Mouse (Mus musculus) kidney, embryonic 14.5 days (tissue): ENCODE data around the gene Osbpl6. TPM values are rescaled to one million over a fixed set of nuclear protein-coding genes. Genes with fewer than 3 reads are reported as not detected.

Experiments used
- ATAC-seq: fragments of 200-750 bp; cut with Nextera tagmentation; 2 replicates; pipeline ENCODE4 v1.8.0; 2017; ENCODE audit warnings: moderate number of reproducible peaks, mild to moderate bottlenecking, moderate TSS enrichment, moderate library complexity; ENCODE audit not compliant: low FRiP score, low TSS enrichment
- H3K27ac ChIP-seq: fragments of 300-500 bp; sonication (generic); 2 replicates; pipeline ENCODE4 v1.5.1; 2014; ENCODE audit warnings: low read depth, mild to moderate bottlenecking, low read length, moderate library complexity, mixed read lengths
- H3K27me3 ChIP-seq: fragments of 300-500 bp; sonication (generic); 2 replicates; pipeline ENCODE4 v1.6.1; 2014; ENCODE audit warnings: mild to moderate bottlenecking, low read length; ENCODE audit not compliant: control insufficient read depth, insufficient read depth
- H3K36me3 ChIP-seq: fragments of 300-500 bp; sonication (generic); 2 replicates; pipeline ENCODE4 v1.6.1; 2014; ENCODE audit warnings: low read length, mixed read lengths; ENCODE audit not compliant: control insufficient read depth, insufficient read depth
- H3K4me1 ChIP-seq: fragments of 300-500 bp; sonication (generic); 2 replicates; pipeline ENCODE4 v1.6.1; 2014; ENCODE audit warnings: low read length, mixed read lengths; ENCODE audit not compliant: control insufficient read depth, insufficient read depth
- H3K4me2 ChIP-seq: fragments of 300-500 bp; sonication (generic); replicated peaks from 2 replicates; pipeline ENCODE4 v1.6.1; 2014; ENCODE audit warnings: low read depth, mild to moderate bottlenecking, low read length
- H3K4me3 ChIP-seq: fragments of 300-500 bp; sonication (generic); 2 replicates; pipeline ENCODE4 v1.5.1; 2014; ENCODE audit warnings: mild to moderate bottlenecking, low read length
- H3K9ac ChIP-seq: fragments of 300-500 bp; sonication (generic); 2 replicates; pipeline ENCODE4 v1.6.1; 2014; ENCODE audit warnings: low read depth, mild to moderate bottlenecking, low read length, moderate library complexity
- H3K9me3 ChIP-seq: fragments of 300-500 bp; sonication (generic); 2 replicates; pipeline ENCODE4 v1.6.1; 2016; ENCODE audit warnings: low read length; ENCODE audit not compliant: control insufficient read depth
- whole genome bisulfite sequencing: fragments of 180-500 bp; shearing (Covaris S2); extraction: QIAGEN DNeasy Blood & Tissue Kit; methylation state at CpG from one replicate; pipeline ENCODE4 v1.1.7; 2014; 5-methylcytosine and 5-hydroxymethylcytosine counted together
- polyA plus RNA-seq: library from polyadenylated mRNA; unstranded; fragments of >200 nt; fragmentation: Nextera tagmentation; extraction: Ambion mirVana; gene quantifications from 2 replicates; pipeline ENCODE4 v1.2.1, GENCODE M21; 2014

Gene Osbpl6
- polyA plus RNA-seq, 1 experiment from 2014 or later, result 17.5 TPM

DNA sequence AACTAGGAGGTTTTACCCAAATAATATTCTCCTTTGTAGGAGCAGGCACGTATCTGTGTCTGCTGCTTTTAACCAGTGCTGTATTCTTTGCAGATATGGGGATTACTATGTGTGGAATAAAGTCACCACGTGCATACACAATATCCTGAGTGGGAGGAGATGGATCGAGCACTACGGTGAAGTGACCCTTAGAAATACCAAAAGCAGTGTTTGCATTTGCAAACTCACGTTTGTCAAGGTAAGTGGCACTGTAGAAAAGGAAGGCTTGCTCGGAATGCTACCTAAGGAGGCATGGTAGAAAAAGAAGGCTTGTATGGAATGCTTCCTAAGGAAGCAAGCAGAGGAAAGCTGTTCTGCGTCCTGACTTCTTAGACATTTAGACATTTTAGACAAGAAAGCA lies 183.9 kb downstream of the Osbpl6 start:
- Histone ChIP-seq H3K9me3 (no peaks in the 10 kb centered on the region), H3K9ac (no peak overlapping the region), H3K4me2 (no peak overlapping the region), H3K27me3 (no peaks in the 10 kb centered on the region), H3K27ac (no peak overlapping the region), H3K4me3 (no peak overlapping the region), H3K4me1 (no peaks in the 10 kb centered on the region), H3K36me3 (no peaks in the 10 kb centered on the region; the same call in 1 of the 2 replicates)
- no peak for ATAC-seq
- WGBS, result 87% methylated on average over 7 of the region's 7 CpGs

GRCm38 (mm10) chr2:76592401-76592924 lies 186.2 kb downstream of the Osbpl6 start:
- no peaks in the 10 kb centered on the region; the same call in 1 of the 2 replicates for H3K36me3 ChIP-seq
- ATAC-seq, result no peak
- no peak overlapping the region for H3K4me2 ChIP-seq
- 78% methylated on average over 3 of the region's 3 CpGs for WGBS
- H3K27me3 ChIP-seq, result no peaks in the 10 kb centered on the region
- H3K9me3 ChIP-seq, result no peaks in the 10 kb centered on the region
- H3K9ac ChIP-seq, result no peak overlapping the region
- no peak overlapping the region for H3K27ac ChIP-seq
- H3K4me1 ChIP-seq, result no peaks in the 10 kb centered on the region
- H3K4me3 ChIP-seq, result no peak overlapping the region

- H3K4me1 ChIP-seq, result no peaks in the 10 kb centered on the region
- H3K36me3 ChIP-seq, result no peaks in the 10 kb centered on the region; the same call in 1 of the 2 replicates
- H3K27me3 ChIP-seq, result no peaks in the 10 kb centered on the region
- H3K9me3 ChIP-seq, result no peaks in the 10 kb centered on the region
- ATAC-seq, result no peak
- 81% methylated on average over 11 of the region's 11 CpGs for WGBS
- no peak overlapping the region for H3K27ac ChIP-seq
- no peak overlapping the region for H3K4me3 ChIP-seq
- H3K9ac ChIP-seq, result no peak overlapping the region
- H3K4me2 ChIP-seq, result no peak overlapping the region
Measured at GRCm38 (mm10) chr2:76597521-76597920, 191.2 kb downstream of the Osbpl6 start.

DNA sequence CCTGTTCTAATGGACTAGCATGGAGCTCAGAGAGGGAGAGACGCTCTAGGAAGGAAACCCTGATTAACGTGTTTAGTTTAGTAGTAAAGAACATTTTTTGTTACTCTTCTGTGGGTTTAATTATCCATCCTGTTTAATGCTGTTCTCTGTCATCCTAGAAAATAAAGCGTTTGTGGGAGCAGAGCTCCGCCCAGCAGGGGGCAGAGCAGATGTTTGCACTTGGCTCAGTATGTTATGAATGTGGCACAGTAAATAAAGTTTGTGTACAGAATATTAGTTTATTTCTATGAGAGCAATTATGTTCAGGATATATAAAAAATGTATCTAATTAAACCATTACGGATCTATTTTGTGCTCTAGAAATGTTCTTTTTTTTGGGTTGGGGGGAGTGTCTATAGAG lies 192.9 kb downstream of the Osbpl6 start:
- Histone ChIP-seq H3K36me3 (no peaks in the 10 kb centered on the region), H3K4me1 (no peaks in the 10 kb centered on the region), H3K4me3 (no peak overlapping the region), H3K9ac (no peak overlapping the region), H3K9me3 (no peaks in the 10 kb centered on the region), H3K27me3 (no peaks in the 10 kb centered on the region), H3K4me2 (no peak overlapping the region), H3K27ac (no peak overlapping the region)
- WGBS, result 81% methylated on average over 5 of the region's 5 CpGs
- ATAC-seq, result no peak

- no peaks in the 10 kb centered on the region for H3K36me3 ChIP-seq
- no peaks in the 10 kb centered on the region for H3K9me3 ChIP-seq
- no peaks in the 10 kb centered on the region for H3K27me3 ChIP-seq
- no peak overlapping the region for H3K4me3 ChIP-seq
- ATAC-seq, result no peak
- no peak overlapping the region for H3K4me2 ChIP-seq
- no peak overlapping the region for H3K27ac ChIP-seq
- H3K9ac ChIP-seq, result no peak overlapping the region
- no peaks in the 10 kb centered on the region for H3K4me1 ChIP-seq
- WGBS, result 92% methylated on average over 1 of the region's 1 CpGs
Measured at GRCm38 (mm10) chr2:76602256-76602655, 195.9 kb downstream of the Osbpl6 start.

GRCm38 (mm10) chr2:76606704-76607103 lies 200.4 kb downstream of the Osbpl6 start:
- Histone ChIP-seq H3K36me3 (no peaks in the 10 kb centered on the region), H3K4me3 (no peak overlapping the region), H3K4me2 (no peak overlapping the region), H3K27ac (no peak overlapping the region), H3K4me1 (no peaks in the 10 kb centered on the region), H3K9me3 (no peaks in the 10 kb centered on the region), H3K27me3 (no peaks in the 10 kb centered on the region), H3K9ac (no peak overlapping the region)
- WGBS, result 89% methylated on average over 3 of the region's 3 CpGs
- ATAC-seq, result no peak

GRCm38 (mm10) chr2:76610326-76611104 lies 204.2 kb downstream of the Osbpl6 start:
- Histone ChIP-seq H3K27ac (no peak overlapping the region), H3K36me3 (no peaks in the 10 kb centered on the region), H3K4me3 (no peak overlapping the region), H3K9me3 (no peaks in the 10 kb centered on the region), H3K4me1 (no peaks in the 10 kb centered on the region), H3K4me2 (no peak overlapping the region), H3K9ac (no peak overlapping the region), H3K27me3 (no peaks in the 10 kb centered on the region)
- 80% methylated on average over 10 of the region's 10 CpGs for WGBS
- no peak for ATAC-seq

- Histone ChIP-seq H3K4me1 (no peaks in the 10 kb centered on the region), H3K4me2 (no peak overlapping the region), H3K27me3 (no peaks in the 10 kb centered on the region), H3K9ac (no peak overlapping the region), H3K9me3 (no peaks in the 10 kb centered on the region), H3K4me3 (no peak overlapping the region), H3K27ac (no peak overlapping the region), H3K36me3 (no peaks in the 10 kb centered on the region)
- no peak for ATAC-seq
- 76% methylated on average over 3 of the region's 3 CpGs for WGBS
Measured at GRCm38 (mm10) chr2:76611996-76612395, 205.7 kb downstream of the Osbpl6 start.

- H3K9me3 ChIP-seq, result no peaks in the 10 kb centered on the region
- 28% methylated on average over 1 of the region's 1 CpGs for WGBS
- no peak for ATAC-seq
- no peak overlapping the region for H3K27ac ChIP-seq
- H3K4me3 ChIP-seq, result no peak overlapping the region
- peaks cover 4% of the 10 kb centered on the region; the same call in 1 of the 2 replicates for H3K36me3 ChIP-seq
- no peaks in the 10 kb centered on the region for H3K4me1 ChIP-seq
- H3K4me2 ChIP-seq, result no peak overlapping the region
- H3K9ac ChIP-seq, result no peak overlapping the region
- no peaks in the 10 kb centered on the region for H3K27me3 ChIP-seq
Measured at GRCm38 (mm10) chr2:76618078-76618477, 211.8 kb downstream of the Osbpl6 start.
